In genomic region chr2:68430493-68430892, GRCm38 (mm10) we compare ENCODE assay signal across 10 mouse cellular contexts. TPM values are rescaled to one million over a fixed set of nuclear protein-coding genes. Genes with fewer than 3 reads are reported as not detected.
DNase-seq lines count a peak whose midpoint lies in the region; ATAC-seq lines count a peak whose summit lies in the region.
"Had no signal": no experiment of that assay in that cellular context is flagged by ENCODE, and none has a peak within 500 bp of the region (broad histone marks: within the 10 kb centered on the region; RNA-seq: fewer than 3 reads in every experiment).

No protein-coding gene starts in this region.

- ATAC-seq in CD4-positive, CD25-positive, alpha-beta regulatory T cell, adult 4 months = peak; percentile 83
- ATAC-seq in heart, embryonic 13.5 days (ENCODE audit: extremely low read depth, insufficient number of reproducible peaks, low FRiP score, low TSS enrichment) = no peak
- peak; percentile 77 for ATAC-seq in megakaryocyte, adult 5-6 weeks (ENCODE audit: poor library complexity, severe bottlenecking)
- ATAC-seq in megakaryocyte-erythroid progenitor cell, adult 5-6 weeks (replicated peaks; ENCODE audit: low FRiP score, low TSS enrichment, poor library complexity, severe bottlenecking) = no peak

- H3K27ac ChIP-seq in heart, embryonic 13.5 days (replicated peaks) = peak overlapping the region; percentile 95
- H3K27ac ChIP-seq: liver, embryonic 15.5 days had no signal

- H3K9me3 ChIP-seq in heart, embryonic 13.5 days = no peaks in the 10 kb centered on the region
- H3K9me3 ChIP-seq: liver, embryonic 15.5 days had no signal

- H3K36me3 ChIP-seq in heart, embryonic 13.5 days = peaks cover 3% of the 10 kb centered on the region; the same call in 1 of the 2 replicates
- H3K36me3 ChIP-seq: liver, embryonic 15.5 days had no signal

- peak overlapping the region; percentile 40 for H3K4me2 ChIP-seq in heart, embryonic 13.5 days
- H3K4me2 ChIP-seq: liver, embryonic 15.5 days had no signal

- DNase-seq in heart, adult 18-20 months = peak; percentile 57 to 60
- no peak for DNase-seq in heart, postnatal 36 days
- no peak for DNase-seq in yolk sac, embryonic 10.5 days (ENCODE audit: low spot score)
- DNase-seq in cerebellum, adult 9-10 months = no peak
- DNase-seq: gastrocnemius, postnatal 10 days had no signal

- intact Hi-C loops in heart, postnatal 36 days (cut with DNase I) = loop anchor here (2.0 kb wide), 2 partner anchors 40 to 54 kb away; no protein-coding TSS in a partner anchor

- H3K4me3 ChIP-seq in heart, embryonic 13.5 days = no peak overlapping the region
- H3K4me3 ChIP-seq: liver, embryonic 15.5 days had no signal

- WGBS in heart, embryonic 13.5 days = 37% methylated on average over 5 of the region's 5 CpGs

- H3K4me1 ChIP-seq in heart, embryonic 13.5 days = peaks cover 89% of the 10 kb centered on the region

- H3K27me3 ChIP-seq in heart, embryonic 13.5 days (replicated peaks) = no peaks in the 10 kb centered on the region

- H3K9ac ChIP-seq in heart, embryonic 13.5 days = no peak overlapping the region
- H3K9ac ChIP-seq: liver, embryonic 15.5 days had no signal

RNA-seq across cellular contexts. Expression of gene Stk39, which starts 41.6 kb away (rescaled TPM):
- 10 to 100 TPM; 88.1 to 97.1 TPM for total RNA-seq in heart, adult 18-20 months (2021)
- 10 to 100 TPM; 67.5 to 80.3 TPM for total RNA-seq in heart, postnatal 36 days (2021)
- polyA plus RNA-seq in CD4-positive, CD25-positive, alpha-beta regulatory T cell, adult 4 months (2017; shearing (Covaris generic)) = 10 to 100 TPM; 10.6 to 13.9 TPM
- 49.6 and 51.5 TPM in 2 replicates for polyA plus RNA-seq in heart, embryonic 13.5 days (2015; fragmentation: Nextera tagmentation; extraction: Ambion mirVana)
- total RNA-seq in megakaryocyte, adult 5-6 weeks (2015) = 5.0 and 6.2 TPM in 2 replicates
- 3.9 and 7.1 TPM in 2 replicates for total RNA-seq in megakaryocyte, adult 5-6 weeks (2017)
- 2.1 and 4.3 TPM in 2 replicates for total RNA-seq in megakaryocyte-erythroid progenitor cell, adult 5-6 weeks (2014; fragmentation: Nextera tagmentation)
- total RNA-seq in megakaryocyte-erythroid progenitor cell, adult 5-6 weeks (2017) = 1.3 and 1.6 TPM in 2 replicates

Comparison
In these comparisons a context has a peak if more than half of its experiments do, and no peak if none do; other contexts are left out.
1. DNase-seq: peak in heart, adult 18-20 months (2 of 2); none in heart, postnatal 36 days (0 of 2), yolk sac, embryonic 10.5 days (single experiment) and cerebellum, adult 9-10 months (single experiment).
2. ATAC-seq: peak in CD4-positive, CD25-positive, alpha-beta regulatory T cell, adult 4 months (single experiment) and megakaryocyte, adult 5-6 weeks (single experiment); none in heart, embryonic 13.5 days (single experiment) and megakaryocyte-erythroid progenitor cell, adult 5-6 weeks (single experiment).
3. RNA of gene Stk39, which starts 41.6 kb away (total RNA-seq): 88.1 to 97.1 TPM in heart, adult 18-20 months and 67.5 to 80.3 TPM in heart, postnatal 36 days; 3.9 to 7.1 TPM in megakaryocyte, adult 5-6 weeks and 1.3 to 4.3 TPM in megakaryocyte-erythroid progenitor cell, adult 5-6 weeks; every median in the first group is over 4 times any median in the second.